Mouse (Mus musculus): ENCODE measurements at regions not wholly inside any gene's neighbourhood (a gene's known extent, or its start where the extent isn't known, plus 50 kb on each side); places are given as distances from the start of the nearest gene placed in this dataset.

DNA sequence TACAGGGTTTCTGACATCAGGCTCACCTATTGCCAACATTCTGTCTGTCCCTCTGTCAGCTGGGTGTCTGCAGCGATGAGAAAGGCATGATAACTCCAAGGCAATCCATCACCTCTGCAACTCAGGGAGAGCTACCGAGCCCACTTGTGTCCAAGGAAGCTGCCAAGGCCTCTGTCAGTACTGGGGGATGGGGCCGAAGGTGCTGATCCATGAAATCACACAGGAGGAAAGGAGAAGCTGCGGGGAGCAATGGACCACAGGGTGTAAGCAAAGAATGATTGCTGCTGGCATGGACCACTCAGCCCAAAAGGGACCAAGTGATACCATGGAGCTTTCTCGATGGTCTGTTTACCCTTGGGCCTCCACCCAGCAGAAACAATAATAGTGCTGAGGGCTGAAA lies 67.5 kb upstream of the Mid1ip1 start:
- peak in 1 of 2 experiments; percentile 1 for DNase-seq

DNA sequence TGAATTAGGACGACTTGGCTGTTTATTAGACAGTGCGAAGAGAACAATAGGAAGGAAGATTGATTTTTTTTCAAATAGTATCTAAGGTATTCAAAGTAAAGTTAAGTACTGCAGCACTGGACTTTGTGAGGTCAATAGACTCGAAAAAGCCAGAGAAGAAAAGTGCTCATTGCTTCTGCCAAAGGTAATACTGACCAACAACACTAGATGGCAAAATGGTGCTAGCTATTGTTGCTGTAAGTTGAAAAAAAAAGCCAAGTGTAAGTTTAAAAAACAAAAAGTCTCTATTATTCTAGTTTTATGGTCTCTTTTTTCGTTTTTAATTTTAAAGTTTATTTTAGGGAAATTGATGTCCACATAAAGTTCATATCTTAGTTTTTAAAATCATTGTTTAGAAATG lies 63.9 kb upstream of the Mid1ip1 start:
- DNase-seq = peak; percentile 5 to 32

Measured in kidney, postnatal 36 days (tissue).